Mouse (Mus musculus): ENCODE measurements around the gene Slfn14.

DNA sequence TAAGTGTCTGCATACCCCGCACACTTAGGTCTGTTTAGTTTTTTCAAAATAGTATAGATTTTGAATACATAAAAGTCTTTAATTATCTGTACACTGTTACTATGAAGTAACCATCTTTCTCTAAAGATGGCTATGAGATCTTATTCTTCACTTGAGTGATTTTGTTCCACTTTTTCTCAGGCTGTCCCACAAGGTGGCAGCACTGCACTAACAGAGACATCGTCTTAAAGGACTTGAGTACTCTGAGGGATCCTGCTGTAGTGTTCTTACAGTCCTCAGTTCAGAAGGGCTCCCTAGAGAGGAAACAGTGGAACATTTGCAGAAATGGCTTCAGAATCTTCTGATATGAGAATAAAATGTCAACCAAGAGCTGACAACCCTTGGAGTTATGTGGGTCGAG, 40.9 kb upstream of the Slfn14 start:
- TF ChIP-seq CTCF (IDR thresholded peaks at IDR 0.05; ENCODE audit: low read depth, low read length) (no peak), POLR2A (IDR thresholded peaks at IDR 0.05; ENCODE audit: extremely low read depth, insufficient read depth, low read length) (no peak)

Data from liver, adult 2 months (tissue).